Mouse (Mus musculus): ENCODE data around the gene D930020B18Rik.

GRCm38 (mm10) chr10:121737256-121737655 lies 95.9 kb downstream of the D930020B18Rik start:
- TF ChIP-seq POLR2A (IDR thresholded peaks at IDR 0.05; ENCODE audit: control insufficient read depth, extremely low read depth, insufficient read depth, low read length, poor library complexity) (no peak), CTCF (IDR thresholded peaks at IDR 0.05; ENCODE audit: borderline replicate concordance, control insufficient read depth, extremely low read depth, insufficient read depth, low read length, poor library complexity) (no peak)

All from thymus, adult 2 months (tissue).